Mouse (Mus musculus) heart, adult 10 weeks (tissue): Measurements from ENCODE around the gene Zfp81. TPM values are rescaled to one million over a fixed set of nuclear protein-coding genes. Genes with fewer than 3 reads are reported as not detected.

Experiments
- polyA plus RNA-seq: library from polyadenylated mRNA; stranded (reverse); fragments of 350-450 nt; fragmentation: Illumina TruSeq; extraction: RNeasy Lipid Tissue Mini Kit (QIAGEN cat#74804); gene quantifications from one replicate; pipeline ENCODE4 v1.2.3, GENCODE M21; 2014; ENCODE audit warnings: low read depth, low replicate concordance

Zfp81 gene
- polyA plus RNA-seq: 3.3 TPM

DNA sequence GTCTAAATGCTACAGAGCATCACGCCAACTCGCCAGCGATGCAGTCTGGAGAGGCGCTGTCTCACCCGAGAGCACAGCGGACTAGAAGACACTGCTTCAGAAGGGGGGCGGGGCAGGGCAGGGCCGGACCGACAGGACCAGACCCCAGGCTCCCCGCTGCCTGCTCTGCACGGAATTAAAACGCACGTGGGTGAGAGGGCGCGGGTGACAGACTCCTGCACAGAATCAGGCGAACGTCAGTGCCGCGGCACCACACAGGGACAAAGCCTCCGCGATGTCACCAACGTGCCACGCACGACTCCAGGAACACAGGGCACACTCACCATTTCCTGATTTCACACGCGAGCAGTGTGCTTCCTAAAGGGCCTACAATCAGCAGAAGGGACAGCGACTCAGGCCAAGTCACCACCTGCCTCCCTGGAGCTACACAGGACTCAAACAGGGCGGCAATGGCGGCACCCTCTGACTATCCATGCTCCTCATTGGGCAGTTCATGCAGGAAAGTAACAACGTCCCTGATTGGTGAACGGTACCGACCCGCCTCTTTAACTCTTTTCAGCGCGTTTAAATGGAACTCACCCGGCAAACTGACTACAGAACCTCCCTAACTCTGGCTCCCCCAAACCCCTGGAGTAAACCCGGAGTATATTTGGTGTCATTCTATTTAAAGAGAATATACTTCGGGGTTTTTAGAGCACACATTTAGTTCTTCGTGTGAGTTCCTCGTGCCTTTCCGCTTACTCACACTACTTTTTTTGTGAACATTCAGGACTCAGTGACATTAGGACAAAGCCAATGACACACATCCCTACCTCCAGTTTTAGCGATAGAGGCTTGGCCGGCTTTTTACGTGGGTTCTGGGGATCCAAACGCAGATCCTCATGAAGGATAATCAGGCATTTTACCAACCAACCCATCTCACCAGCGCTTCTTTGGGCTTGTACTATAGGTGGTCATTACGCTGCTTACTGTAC is at the start of gene Zfp81:
Gene Zfp81 (minus strand): TSS at position 468 of the 974 bp plus-strand sequence.

DNA sequence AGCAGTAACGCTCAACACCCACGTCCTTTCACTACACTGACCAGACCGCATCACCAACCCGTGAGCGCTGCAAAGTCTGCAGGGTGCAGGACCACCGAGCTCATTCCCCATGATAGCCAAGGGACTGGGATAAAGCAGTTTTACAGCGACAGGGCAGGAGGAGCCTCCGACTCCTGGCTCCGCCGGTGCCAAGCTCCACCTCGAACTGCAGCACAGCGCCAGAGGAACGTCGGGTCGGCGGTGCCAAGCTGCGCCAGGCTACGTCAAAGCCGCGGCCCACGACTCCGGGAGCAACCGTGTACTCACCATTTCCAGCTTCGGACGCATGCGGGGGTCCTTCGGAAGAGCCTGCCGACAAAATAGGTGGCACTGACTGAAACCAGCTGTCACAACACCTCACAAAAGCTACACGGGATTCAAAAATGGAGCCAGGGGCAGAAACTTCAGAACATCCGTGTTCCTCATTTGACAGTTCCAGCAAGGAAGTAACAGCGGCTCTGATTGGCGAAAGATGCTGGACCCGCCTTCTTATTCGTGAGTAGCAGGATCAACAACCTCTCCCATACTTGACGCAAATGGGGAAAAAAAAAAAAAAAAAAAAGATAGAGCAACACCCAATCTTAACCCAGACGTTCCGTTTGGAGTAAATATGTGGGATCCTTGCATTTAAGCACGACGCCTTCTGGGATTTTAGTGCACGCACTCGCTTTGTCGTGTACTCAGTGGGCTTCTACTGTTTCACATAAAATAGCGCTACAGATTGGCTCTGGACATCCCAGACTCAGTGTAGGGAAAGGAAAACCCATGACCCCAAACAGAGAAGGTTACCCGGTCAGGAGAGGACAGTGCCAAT is 35.7 kb upstream of the Zfp81 start, which contains the start of gene Zfp101:
Gene Zfp101 (minus strand): TSS at position 460 of the 853 bp plus-strand sequence.

DNA sequence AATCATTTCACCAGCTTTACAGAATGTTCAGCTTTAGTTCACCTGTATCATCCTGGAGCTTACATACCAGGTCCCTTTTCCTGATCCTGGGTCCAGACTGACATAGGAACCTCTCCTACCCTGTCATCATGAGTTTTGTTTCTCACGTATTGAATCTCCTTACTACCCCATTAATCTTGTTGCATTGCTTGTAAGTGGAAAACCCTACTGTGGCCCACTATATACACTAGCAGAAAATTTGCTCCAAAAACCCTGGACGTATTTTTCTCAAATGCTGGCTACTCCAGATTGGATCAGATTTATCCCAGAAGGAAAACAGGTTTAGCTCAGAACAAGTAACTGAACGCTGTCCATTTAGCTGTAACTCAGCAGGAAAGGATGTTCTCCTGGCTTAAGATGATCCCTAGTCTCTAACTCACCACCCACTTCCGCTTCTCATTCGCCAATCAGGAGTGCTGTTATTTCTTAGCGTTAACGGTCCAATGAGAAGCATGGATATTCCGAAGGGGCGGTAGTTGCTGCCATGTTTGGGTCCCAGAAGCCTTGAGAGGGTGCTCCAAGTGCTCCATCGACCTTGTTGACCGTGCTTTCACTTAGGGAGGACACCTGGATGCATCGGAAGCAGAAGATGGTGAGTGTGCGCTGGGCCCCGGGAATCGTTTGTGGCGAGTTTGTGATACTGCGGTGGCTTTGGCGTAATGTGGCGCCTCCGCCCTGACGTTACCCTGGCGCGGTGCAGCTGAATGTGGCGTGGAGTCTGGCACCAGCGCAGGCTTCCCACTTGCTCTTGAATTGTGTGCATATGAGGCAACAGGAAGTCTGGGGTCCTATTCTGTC is 69.4 kb downstream of the Zfp81 start, which contains the start of gene Zfp955b:
Gene Zfp955b (plus strand): TSS at position 506 of the 837 bp plus-strand sequence.

Other genes starting within 250 kb of the Zfp81 start
- gene Morc2b, start 219.2 kb downstream of the Zfp81 start, polyA plus RNA-seq: 0.47 TPM
- not detected for gene Olfr55, start 190.4 kb downstream of the Zfp81 start, polyA plus RNA-seq
- not detected for gene Olfr239, start 167.6 kb downstream of the Zfp81 start, polyA plus RNA-seq
- 0.13 TPM for gene Olfr1564, start 137.2 kb downstream of the Zfp81 start, polyA plus RNA-seq
- 11.8 TPM for gene Zfp955a, start 103.7 kb downstream of the Zfp81 start, polyA plus RNA-seq
- gene Olfr63, start 94.2 kb downstream of the Zfp81 start, polyA plus RNA-seq: not detected
- 9.9 TPM for gene Zfp955b, start 69.3 kb downstream of the Zfp81 start, polyA plus RNA-seq
- 3.8 TPM for gene Zfp101, start 35.8 kb upstream of the Zfp81 start, polyA plus RNA-seq
- not detected for gene Actl9, start 74.0 kb upstream of the Zfp81 start, polyA plus RNA-seq
- 34.2 TPM for gene Adamts10, start 165.3 kb upstream of the Zfp81 start, polyA plus RNA-seq
- gene Myo1f, start 196.8 kb upstream of the Zfp81 start, polyA plus RNA-seq: 1.9 TPM